Mouse (Mus musculus): Measurements from ENCODE around the gene Coro1a. TPM values are rescaled to one million over a fixed set of nuclear protein-coding genes. Genes with fewer than 3 reads are reported as not detected.

Gene Coro1a
- 113 and 139 TPM in 2 replicates for polyA plus RNA-seq (2021; fragmentation: Nextera tagmentation)
- long read RNA-seq, experiment 1, transcript Coro1a-201 (11 exons, 1,660 nt), result major isoform, 157 of 231 reads
- long read RNA-seq, experiment 1, partial matches to known transcripts, result 33 of 231 reads
- long read RNA-seq, experiment 1, other reads (novel, unspliced or antisense), result 41 of 231 reads
- long read RNA-seq, experiment 2, transcript Coro1a-201 (11 exons, 1,660 nt), result major isoform, 367 of 457 reads
- long read RNA-seq, experiment 2, partial matches to known transcripts, result 13 of 457 reads
- long read RNA-seq, experiment 2, other reads (novel, unspliced or antisense), result 77 of 457 reads

GRCm38 (mm10) chr7:126707442-126708174 is at the start of gene Coro1a:
TSS of gene Coro1a (minus strand) at chr7:126707787.

GRCm38 (mm10) chr7:126695631-126696207 is 11.9 kb downstream of the Coro1a start, which contains the start of gene Slx1b:
TSS of gene Slx1b (minus strand) at chr7:126695784.

GRCm38 (mm10) chr7:126695210-126695611 is 12.4 kb downstream of the Coro1a start, which contains the start of gene Bola2:
TSS of gene Bola2 (plus strand) at chr7:126695401.

GRCm38 (mm10) chr7:126676207-126676606 is 31.4 kb downstream of the Coro1a start, which contains the start of gene Sult1a1:
TSS of gene Sult1a1 (minus strand) at chr7:126676432.

Other genes with a start within 250 kb of the Coro1a start
- gene Atp2a1, start 244.7 kb downstream of the Coro1a start, polyA plus RNA-seq (2021; fragmentation: Nextera tagmentation), result 0.13 and 0.16 TPM in 2 replicates
- 32.6 and 36.0 TPM in 2 replicates for gene Sh2b1, start 232.4 kb downstream of the Coro1a start, polyA plus RNA-seq (2021; fragmentation: Nextera tagmentation)
- 84.1 and 87.2 TPM in 2 replicates for gene Tufm, start 220.4 kb downstream of the Coro1a start, polyA plus RNA-seq (2021; fragmentation: Nextera tagmentation)
- gene Atxn2l, start 204.3 kb downstream of the Coro1a start, polyA plus RNA-seq (2021; fragmentation: Nextera tagmentation), result 36.7 and 53.5 TPM in 2 replicates
- 220 and 222 TPM in 2 replicates for gene Eif3c, start 141.4 kb downstream of the Coro1a start, polyA plus RNA-seq (2021; fragmentation: Nextera tagmentation)
- 0.18 and 0.43 TPM in 2 replicates for gene Apobr, start 122.8 kb downstream of the Coro1a start, polyA plus RNA-seq (2021; fragmentation: Nextera tagmentation)
- gene Cln3, start 122.0 kb downstream of the Coro1a start, polyA plus RNA-seq (2021; fragmentation: Nextera tagmentation), result 14.4 and 15.6 TPM in 2 replicates
- gene Il27, start 112.8 kb downstream of the Coro1a start, polyA plus RNA-seq (2021; fragmentation: Nextera tagmentation), result not detected in 2 replicates
- 23.0 and 25.6 TPM in 2 replicates for gene Nupr1, start 76.9 kb downstream of the Coro1a start, polyA plus RNA-seq (2021; fragmentation: Nextera tagmentation)
- gene Sgf29, start 58.5 kb downstream of the Coro1a start, polyA plus RNA-seq (2021; fragmentation: Nextera tagmentation), result 29.6 and 29.9 TPM in 2 replicates
- gene Sult1a1, start 31.4 kb downstream of the Coro1a start, polyA plus RNA-seq (2021; fragmentation: Nextera tagmentation), result 11.5 and 17.2 TPM in 2 replicates
- gene Bola2, start 12.4 kb downstream of the Coro1a start, polyA plus RNA-seq (2021; fragmentation: Nextera tagmentation), result 280 and 281 TPM in 2 replicates
- 6.3 and 7.9 TPM in 2 replicates for gene Slx1b, start 12.0 kb downstream of the Coro1a start, polyA plus RNA-seq (2021; fragmentation: Nextera tagmentation)
- gene Mapk3, start 51.8 kb upstream of the Coro1a start, polyA plus RNA-seq (2021; fragmentation: Nextera tagmentation), result 44.9 and 49.7 TPM in 2 replicates
- gene Gdpd3, start 58.5 kb upstream of the Coro1a start, polyA plus RNA-seq (2021; fragmentation: Nextera tagmentation), result 0.65 TPM in 1 of 2 replicates, not detected in the other
- 240 and 274 TPM in 2 replicates for gene Ypel3, start 69.2 kb upstream of the Coro1a start, polyA plus RNA-seq (2021; fragmentation: Nextera tagmentation)
- not detected in 2 replicates for gene Tbx6, start 73.7 kb upstream of the Coro1a start, polyA plus RNA-seq (2021; fragmentation: Nextera tagmentation)
- 52.4 and 61.8 TPM in 2 replicates for gene Ppp4c, start 84.7 kb upstream of the Coro1a start, polyA plus RNA-seq (2021; fragmentation: Nextera tagmentation)
- gene Fam57b, start 89.9 kb upstream of the Coro1a start, polyA plus RNA-seq (2021; fragmentation: Nextera tagmentation), result 4.4 and 5.3 TPM in 2 replicates
- not detected in 2 replicates for gene 4930451I11Rik, start 123.9 kb upstream of the Coro1a start, polyA plus RNA-seq (2021; fragmentation: Nextera tagmentation)
- 6.7 and 7.2 TPM in 2 replicates for gene Doc2a, start 139.6 kb upstream of the Coro1a start, polyA plus RNA-seq (2021; fragmentation: Nextera tagmentation)
- 2.4 and 3.8 TPM in 2 replicates for gene Hirip3, start 154.2 kb upstream of the Coro1a start, polyA plus RNA-seq (2021; fragmentation: Nextera tagmentation)
- gene Ino80e, start 154.6 kb upstream of the Coro1a start, polyA plus RNA-seq (2021; fragmentation: Nextera tagmentation), result 46.0 and 48.1 TPM in 2 replicates
- gene Taok2, start 176.9 kb upstream of the Coro1a start, polyA plus RNA-seq (2021; fragmentation: Nextera tagmentation), result 8.2 and 10.1 TPM in 2 replicates
- gene Tmem219, start 215.1 kb upstream of the Coro1a start, polyA plus RNA-seq (2021; fragmentation: Nextera tagmentation), result 28.6 and 32.5 TPM in 2 replicates
- 262 and 282 TPM in 2 replicates for gene Kctd13, start 221.1 kb upstream of the Coro1a start, polyA plus RNA-seq (2021; fragmentation: Nextera tagmentation)
- 10.4 and 12.0 TPM in 2 replicates for gene Asphd1, start 241.8 kb upstream of the Coro1a start, polyA plus RNA-seq (2021; fragmentation: Nextera tagmentation)
- gene Sez6l2, start 242.8 kb upstream of the Coro1a start, polyA plus RNA-seq (2021; fragmentation: Nextera tagmentation), result 70.3 and 76.4 TPM in 2 replicates

Measured in layer of hippocampus, adult 6 months (tissue).